Comparison of ENCODE assay signal across 1 mouse cellular context in genomic region chrX:134757293-134757995, GRCm38 (mm10).
TF ChIP-seq lines count a peak whose summit lies in the region.

No protein-coding gene starts in this region.

TF ChIP-seq in MEL, 35 proteins besides CTCF, POLR2A, EP300 and RAD21:
- TF ChIP-seq MEF2A (IDR thresholded peaks at IDR 0.05; ENCODE audit: extremely low read depth, insufficient replicate concordance, low read depth, low read length, poor library complexity, severe bottlenecking) (no peak), SIN3A (IDR thresholded peaks at IDR 0.05; ENCODE audit: low read length) (no peak), CHD2 (IDR thresholded peaks at IDR 0.05; ENCODE audit: low read length) (no peak), RCOR1 (IDR thresholded peaks at IDR 0.05; ENCODE audit: low read depth, low read length) (no peak), TAL1 (IDR thresholded peaks at IDR 0.05; ENCODE audit: low read length) (no peak), USF1 (IDR thresholded peaks at IDR 0.05; ENCODE audit: low read depth, low read length) (no peak), MXI1 (IDR thresholded peaks at IDR 0.05; ENCODE audit: low read depth, low read length) (no peak), CHD1 (IDR thresholded peaks at IDR 0.05; ENCODE audit: low read depth, low read length) (no peak), JUND (IDR thresholded peaks at IDR 0.05; ENCODE audit: low read depth, low read length) (no peak), UBTF (IDR thresholded peaks at IDR 0.05; ENCODE audit: borderline replicate concordance, insufficient read depth, low read depth, low read length) (no peak), MAZ (IDR thresholded peaks at IDR 0.05; ENCODE audit: low read depth, low read length) (no peak), MAFK (IDR thresholded peaks at IDR 0.05; ENCODE audit: borderline replicate concordance, low read depth, low read length) (no peak), ETS1 (IDR thresholded peaks at IDR 0.05; ENCODE audit: low read depth, low read length) (no peak), ELF1 (IDR thresholded peaks at IDR 0.05; ENCODE audit: low read depth, low read length) (no peak), ZKSCAN1 (IDR thresholded peaks at IDR 0.05; ENCODE audit: low read depth, low read length) (no peak)
